Mouse (Mus musculus) midbrain, embryonic 10.5 days (tissue): Measurements from ENCODE around the gene Bbip1. TPM values are rescaled to one million over a fixed set of nuclear protein-coding genes. Genes with fewer than 3 reads are reported as not detected.

Experiments used
- DNase-seq: peaks from one replicate; pipeline ENCODE4 v3.0.0-alpha.2; 2017; ENCODE audit warnings: low spot score
- H3K27ac ChIP-seq: fragments of 300-500 bp; sonication (generic); replicated peaks from 2 replicates; pipeline ENCODE4 v1.5.1; 2016; ENCODE audit warnings: mild to moderate bottlenecking
- H3K27me3 ChIP-seq: fragments of 300-500 bp; sonication (generic); 2 replicates; pipeline ENCODE4 v1.6.1; 2016; ENCODE audit warnings: low read depth, mild to moderate bottlenecking; ENCODE audit not compliant: poor library complexity, severe bottlenecking
- H3K36me3 ChIP-seq: fragments of 300-500 bp; sonication (generic); 2 replicates; pipeline ENCODE4 v1.6.1; 2016; ENCODE audit warnings: mild to moderate bottlenecking, moderate library complexity
- H3K4me1 ChIP-seq: fragments of 300-500 bp; sonication (generic); 2 replicates; pipeline ENCODE4 v1.6.1; 2016
- H3K4me3 ChIP-seq: fragments of 300-500 bp; sonication (generic); 2 replicates; pipeline ENCODE4 v1.5.1; 2016; ENCODE audit warnings: mild to moderate bottlenecking, moderate library complexity
- H3K9me3 ChIP-seq: fragments of 300-500 bp; sonication (generic); replicated peaks from 2 replicates; pipeline ENCODE4 v1.6.1; 2016; ENCODE audit warnings: mild to moderate bottlenecking
- WGBS: fragments of 180-500 bp; shearing (Covaris S2); methylation state at CpG from one replicate; pipeline ENCODE4 v1.1.7; 2016; 5-methylcytosine and 5-hydroxymethylcytosine counted together
- polyA plus RNA-seq: library from polyadenylated mRNA; unstranded; fragments of >200 nt; fragmentation: Nextera tagmentation; extraction: Ambion mirVana; gene quantifications from 2 replicates; pipeline ENCODE4 v1.2.1, GENCODE M21; 2016

Bbip1 gene
- polyA plus RNA-seq, 1 experiment from 2014 or later, result 121 TPM

DNA sequence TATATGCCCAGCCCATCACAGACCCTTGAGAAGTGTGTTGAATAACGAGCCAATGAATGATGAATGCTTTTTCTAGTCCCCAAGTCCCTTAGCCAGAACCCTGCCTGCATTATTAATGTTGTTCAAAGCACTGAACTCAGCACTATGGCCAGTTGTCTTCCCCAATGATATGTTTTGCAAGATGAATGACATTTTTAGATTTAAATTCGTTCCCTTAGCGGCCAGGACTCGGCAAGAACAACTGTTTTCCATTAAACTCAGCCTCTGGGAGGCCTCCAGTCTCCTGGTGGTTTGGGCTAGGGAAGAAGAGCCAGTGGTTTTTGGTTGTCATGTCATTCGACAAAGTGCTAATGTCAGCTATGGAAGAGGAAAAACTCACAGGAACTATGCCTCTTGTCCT is 62.6 kb downstream of the Bbip1 start:
- no peaks in the 10 kb centered on the region for H3K36me3 ChIP-seq
- no peak overlapping the region for H3K27ac ChIP-seq
- H3K9me3 ChIP-seq, result no peaks in the 10 kb centered on the region
- 79% methylated on average over 5 of the region's 5 CpGs for WGBS
- no peak overlapping the region for H3K4me3 ChIP-seq
- H3K4me1 ChIP-seq, result peaks cover 6% of the 10 kb centered on the region
- no peak for DNase-seq
- peaks cover 4% of the 10 kb centered on the region for H3K27me3 ChIP-seq

DNA sequence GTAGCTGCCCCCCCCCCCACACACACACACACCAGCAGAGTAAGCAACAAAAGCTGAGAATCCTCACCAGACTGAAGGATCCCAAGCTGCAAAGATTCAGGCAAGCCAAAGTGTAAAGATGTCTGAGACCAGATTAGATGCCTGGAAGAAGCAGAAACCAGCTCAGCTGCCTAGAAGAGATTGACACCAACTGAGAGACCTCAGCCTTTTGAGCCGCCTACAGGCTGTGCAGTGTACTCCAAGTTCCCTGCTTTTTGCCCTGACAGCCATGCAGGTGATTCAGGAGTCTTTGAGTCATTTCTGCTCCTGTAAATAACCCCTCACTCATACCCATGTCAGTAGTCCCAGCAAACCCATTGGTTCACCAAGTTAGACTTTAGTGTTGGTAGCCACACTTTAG is 64.0 kb downstream of the Bbip1 start:
- H3K9me3 ChIP-seq, result no peaks in the 10 kb centered on the region
- WGBS, result 70% methylated on average over 1 of the region's 1 CpGs
- no peaks in the 10 kb centered on the region for H3K36me3 ChIP-seq
- no peak for DNase-seq
- peaks cover 15% of the 10 kb centered on the region for H3K27me3 ChIP-seq
- H3K4me3 ChIP-seq, result no peak overlapping the region
- no peak overlapping the region for H3K27ac ChIP-seq
- peaks cover 7% of the 10 kb centered on the region for H3K4me1 ChIP-seq

Other genes starting within 250 kb of the Bbip1 start
- gene Pdcd4, start 52.4 kb downstream of the Bbip1 start, polyA plus RNA-seq, result 48.8 and 57.6 TPM in 2 replicates
- 59.0 and 65.0 TPM in 2 replicates for gene Shoc2, start 321 bp downstream of the Bbip1 start, polyA plus RNA-seq
- gene Adra2a, start 99.5 kb upstream of the Bbip1 start, polyA plus RNA-seq, result 0.62 and 0.71 TPM in 2 replicates